Mouse (Mus musculus) liver, embryonic 16.5 days (tissue): ENCODE data around the gene Atxn2. TPM values are rescaled to one million over a fixed set of nuclear protein-coding genes. Genes with fewer than 3 reads are reported as not detected.
A peak's percentile ranks its signal among the peaks of the same experiment; 100 is the strongest.

Experiments used
- ATAC-seq: fragments of 200-750 bp; cut with Nextera tagmentation; 2 replicates; pipeline ENCODE4 v1.8.0; 2017; ENCODE audit warnings: low read depth, mild to moderate bottlenecking, moderate number of reproducible peaks, moderate library complexity
- H3K27ac ChIP-seq: fragments of 300-500 bp; sonication (generic); 2 replicates; pipeline ENCODE4 v1.5.1; 2014; ENCODE audit warnings: mild to moderate bottlenecking, low read length
- H3K27me3 ChIP-seq: fragments of 300-500 bp; sonication (generic); 2 replicates; pipeline ENCODE4 v1.6.1; 2014; ENCODE audit warnings: low read depth, low read length, mixed read lengths; ENCODE audit not compliant: control insufficient read depth, insufficient read depth
- H3K36me3 ChIP-seq: fragments of 300-500 bp; sonication (generic); 2 replicates; pipeline ENCODE4 v1.6.1; 2014; ENCODE audit warnings: mild to moderate bottlenecking; ENCODE audit not compliant: control insufficient read depth, insufficient read depth
- H3K4me1 ChIP-seq: fragments of 300-500 bp; sonication (generic); 2 replicates; pipeline ENCODE4 v1.6.1; 2014; ENCODE audit warnings: low read depth, low read length, mixed read lengths; ENCODE audit not compliant: control insufficient read depth
- H3K4me2 ChIP-seq: fragments of 300-500 bp; sonication (generic); 2 replicates; pipeline ENCODE4 v1.6.1; 2014; ENCODE audit warnings: low read depth, low read length, mixed read lengths
- H3K4me3 ChIP-seq: fragments of 300-500 bp; sonication (generic); 2 replicates; pipeline ENCODE4 v1.5.1; 2014; ENCODE audit warnings: low read depth, mild to moderate bottlenecking, low read length
- H3K9ac ChIP-seq: fragments of 300-500 bp; sonication (generic); 2 replicates; pipeline ENCODE4 v1.6.1; 2014; ENCODE audit warnings: low read depth, low read length
- H3K9me3 ChIP-seq: fragments of 300-500 bp; sonication (generic); replicated peaks from 2 replicates; pipeline ENCODE4 v1.6.1; 2016; ENCODE audit warnings: low read length; ENCODE audit not compliant: control insufficient read depth
- WGBS: fragments of 180-500 bp; shearing (Covaris S2); extraction: QIAGEN DNeasy Blood & Tissue Kit; methylation state at CpG from one replicate; pipeline ENCODE4 v1.1.7; 2014; ENCODE audit not compliant: insufficient replicate concordance; 5-methylcytosine and 5-hydroxymethylcytosine counted together
- polyA plus RNA-seq: library from polyadenylated mRNA; unstranded; fragments of >200 nt; fragmentation: Nextera tagmentation; extraction: Ambion mirVana; gene quantifications from 2 replicates; pipeline ENCODE4 v1.2.1, GENCODE M21; 2015

Gene Atxn2
- polyA plus RNA-seq, 1 experiment from 2014 or later = 14.6 TPM

DNA sequence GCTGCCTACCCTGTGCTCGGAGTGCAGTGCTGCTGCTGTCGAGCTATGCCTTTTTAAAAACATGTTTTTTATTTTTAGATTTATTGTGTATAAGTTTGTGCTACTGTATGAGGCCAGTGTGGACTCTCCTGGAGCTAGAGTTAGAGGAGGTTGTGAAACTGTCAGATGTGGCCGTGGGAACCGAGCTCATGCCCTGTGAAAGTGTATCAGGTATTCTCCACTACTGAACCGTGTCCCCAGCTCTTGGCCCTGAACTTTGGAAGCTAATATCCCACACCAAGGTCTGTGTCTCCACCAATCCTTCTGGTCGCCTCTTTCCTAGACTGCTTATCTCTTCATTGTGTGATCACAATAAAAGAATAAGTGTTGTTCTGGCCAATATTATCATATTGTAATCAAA, 51.8 kb downstream of the Atxn2 start:
- H3K4me3 ChIP-seq = no peak overlapping the region
- H3K27me3 ChIP-seq = no peaks in the 10 kb centered on the region
- ATAC-seq = no peak
- H3K36me3 ChIP-seq = no peaks in the 10 kb centered on the region
- 72% methylated on average over 6 of the region's 6 CpGs for WGBS
- H3K27ac ChIP-seq = no peak overlapping the region
- H3K9me3 ChIP-seq = no peaks in the 10 kb centered on the region
- no peak overlapping the region for H3K9ac ChIP-seq
- H3K4me1 ChIP-seq = no peaks in the 10 kb centered on the region
- no peak overlapping the region for H3K4me2 ChIP-seq

DNA sequence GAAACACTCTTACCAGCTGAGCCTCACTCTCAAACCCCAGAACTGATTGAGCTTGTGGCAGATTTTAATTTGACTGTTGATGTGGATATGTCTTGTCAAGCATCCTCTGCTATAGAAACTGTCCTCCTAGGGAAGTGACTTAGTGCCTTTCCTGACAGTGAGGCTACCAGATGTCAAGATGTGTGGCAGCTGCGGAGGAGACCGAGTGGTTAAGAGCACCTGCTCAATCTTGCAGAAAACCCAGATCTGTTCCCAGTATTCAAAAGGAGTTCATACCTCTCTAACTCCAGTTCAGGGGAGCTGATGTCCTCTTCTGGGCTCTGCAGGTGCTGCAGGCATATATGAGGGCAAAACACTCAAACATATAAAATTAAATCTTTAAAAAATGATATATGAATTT, 53.9 kb downstream of the Atxn2 start:
- no peaks in the 10 kb centered on the region for H3K36me3 ChIP-seq
- no peak overlapping the region for H3K4me3 ChIP-seq
- ATAC-seq = no peak
- no peaks in the 10 kb centered on the region for H3K4me1 ChIP-seq
- no peak overlapping the region for H3K4me2 ChIP-seq
- WGBS = 84% methylated on average over 2 of the region's 2 CpGs
- no peaks in the 10 kb centered on the region for H3K27me3 ChIP-seq
- no peaks in the 10 kb centered on the region for H3K9me3 ChIP-seq
- no peak overlapping the region for H3K9ac ChIP-seq
- no peak overlapping the region for H3K27ac ChIP-seq

DNA sequence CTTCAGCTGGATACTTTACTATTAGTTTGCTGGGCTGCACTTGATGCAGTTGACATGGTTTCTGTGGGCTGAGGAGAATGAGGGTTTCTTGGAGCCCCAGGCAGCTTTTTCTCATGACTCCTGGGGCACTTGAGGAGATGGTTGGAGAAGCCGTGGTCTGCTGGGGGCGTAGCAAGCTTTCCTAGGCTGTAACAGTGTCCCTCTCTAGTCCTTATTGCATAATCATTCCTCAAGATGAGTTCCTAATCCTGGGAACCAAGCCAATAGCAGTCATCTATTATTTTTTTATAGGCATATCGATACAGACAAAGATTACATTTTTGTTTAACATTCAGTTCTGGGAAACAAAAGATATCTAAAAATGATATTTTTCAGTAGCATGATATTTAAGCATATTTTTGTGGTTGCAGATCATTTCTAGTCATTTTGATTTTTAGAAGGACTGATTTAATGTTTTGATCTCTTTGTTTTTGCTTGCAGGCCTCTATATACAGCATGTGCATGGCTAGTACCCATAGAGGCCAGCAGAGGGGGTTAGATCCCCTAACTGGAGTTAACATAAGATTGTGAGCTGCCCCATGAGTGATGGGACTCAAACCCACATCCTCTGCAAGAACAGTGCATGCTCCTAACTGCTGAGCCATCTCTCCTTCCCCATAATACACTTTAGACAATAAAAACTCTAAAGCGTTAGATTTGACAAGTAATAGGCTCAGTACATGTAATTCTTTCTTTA, 55.1 kb downstream of the Atxn2 start:
- H3K4me1 ChIP-seq = no peaks in the 10 kb centered on the region; the same call in 1 of the 2 replicates
- H3K27ac ChIP-seq = no peak overlapping the region
- H3K36me3 ChIP-seq = no peaks in the 10 kb centered on the region
- H3K9me3 ChIP-seq = no peaks in the 10 kb centered on the region
- no peak overlapping the region for H3K4me2 ChIP-seq
- no peak for ATAC-seq
- H3K9ac ChIP-seq = no peak overlapping the region
- no peaks in the 10 kb centered on the region for H3K27me3 ChIP-seq
- no peak overlapping the region for H3K4me3 ChIP-seq
- 90% methylated on average over 4 of the region's 4 CpGs for WGBS

DNA sequence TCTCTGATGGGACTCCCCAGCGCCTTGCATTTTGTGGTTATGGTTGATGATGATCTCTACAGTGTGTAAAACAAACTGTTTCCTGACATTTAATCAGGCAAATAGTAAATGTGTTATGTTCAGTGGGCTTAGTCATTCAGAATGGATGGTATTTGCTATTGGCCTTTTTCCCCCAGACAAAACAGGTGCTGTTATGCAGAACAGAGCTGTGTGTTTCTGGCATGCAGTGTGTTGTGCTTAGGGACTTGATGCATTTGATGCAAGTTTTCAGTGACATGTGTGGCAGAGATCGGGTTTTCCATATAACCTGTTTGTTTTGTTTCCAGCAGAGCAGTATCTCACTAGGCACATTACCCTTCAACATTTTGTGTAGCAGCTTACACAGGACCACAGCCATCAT, 56.4 kb downstream of the Atxn2 start:
- no peaks in the 10 kb centered on the region for H3K27me3 ChIP-seq
- 68% methylated on average over 2 of the region's 2 CpGs for WGBS
- H3K4me3 ChIP-seq = no peak overlapping the region
- no peak overlapping the region for H3K27ac ChIP-seq
- H3K4me2 ChIP-seq = no peak overlapping the region
- H3K9ac ChIP-seq = no peak overlapping the region
- peaks cover 4% of the 10 kb centered on the region; the same call in 1 of the 2 replicates for H3K4me1 ChIP-seq
- no peak for ATAC-seq
- no peaks in the 10 kb centered on the region for H3K36me3 ChIP-seq
- no peaks in the 10 kb centered on the region for H3K9me3 ChIP-seq

DNA sequence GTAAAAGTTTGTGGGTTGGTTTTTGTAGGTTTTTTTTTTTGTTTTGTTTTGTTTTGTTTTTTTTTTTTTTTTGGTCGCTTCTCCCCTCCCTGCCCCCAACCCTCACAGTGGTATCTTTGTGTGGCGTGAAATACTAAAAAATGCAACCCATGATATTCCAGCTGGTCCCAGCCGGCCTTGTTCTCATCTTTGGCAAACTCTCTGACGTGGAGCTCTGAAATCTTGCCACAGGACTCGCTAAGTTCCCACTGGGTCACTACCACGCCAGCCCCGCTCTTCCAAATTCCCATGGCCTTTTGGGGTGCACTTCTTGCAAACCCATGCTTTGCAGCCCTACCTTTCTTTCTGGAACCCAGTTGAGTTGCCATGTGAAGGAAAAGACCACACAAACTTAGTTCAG, 58.7 kb downstream of the Atxn2 start:
- Histone ChIP-seq H3K4me3 (no peak overlapping the region), H3K9me3 (no peaks in the 10 kb centered on the region), H3K9ac (no peak overlapping the region), H3K4me2 (no peak overlapping the region), H3K36me3 (no peaks in the 10 kb centered on the region), H3K27me3 (no peaks in the 10 kb centered on the region), H3K27ac (no peak overlapping the region), H3K4me1 (peaks cover 4% of the 10 kb centered on the region; the same call in 1 of the 2 replicates)
- no peak for ATAC-seq
- 82% methylated on average over 7 of the region's 7 CpGs for WGBS

DNA sequence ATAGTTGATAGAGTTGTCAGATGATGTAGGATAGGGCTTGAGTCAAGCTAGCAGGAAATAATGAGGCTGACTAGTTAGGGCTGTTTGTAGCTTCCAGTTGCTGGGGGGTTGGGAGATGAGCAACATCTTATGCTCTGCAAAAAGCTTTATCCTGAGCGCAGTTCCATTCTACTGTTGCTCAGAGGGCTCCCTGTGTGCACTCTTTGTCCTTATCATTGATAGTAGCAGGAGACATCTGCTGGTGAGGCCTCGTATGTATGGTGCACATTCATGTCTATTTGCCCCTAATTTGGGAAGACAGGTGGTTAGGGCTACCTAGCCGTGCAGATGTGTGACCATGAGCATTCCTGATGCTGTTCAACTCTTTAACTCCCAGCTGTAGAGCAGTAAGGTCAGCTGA, 60.5 kb downstream of the Atxn2 start:
- 37% methylated on average over 3 of the region's 3 CpGs for WGBS
- Histone ChIP-seq H3K27ac (no peak overlapping the region), H3K27me3 (no peaks in the 10 kb centered on the region), H3K4me1 (peaks cover 4% of the 10 kb centered on the region; the same call in 1 of the 2 replicates), H3K4me3 (no peak overlapping the region), H3K9me3 (no peaks in the 10 kb centered on the region), H3K4me2 (no peak overlapping the region), H3K36me3 (no peaks in the 10 kb centered on the region), H3K9ac (no peak overlapping the region)
- ATAC-seq = peak; percentile 19; the same call in 1 of the 2 replicates

DNA sequence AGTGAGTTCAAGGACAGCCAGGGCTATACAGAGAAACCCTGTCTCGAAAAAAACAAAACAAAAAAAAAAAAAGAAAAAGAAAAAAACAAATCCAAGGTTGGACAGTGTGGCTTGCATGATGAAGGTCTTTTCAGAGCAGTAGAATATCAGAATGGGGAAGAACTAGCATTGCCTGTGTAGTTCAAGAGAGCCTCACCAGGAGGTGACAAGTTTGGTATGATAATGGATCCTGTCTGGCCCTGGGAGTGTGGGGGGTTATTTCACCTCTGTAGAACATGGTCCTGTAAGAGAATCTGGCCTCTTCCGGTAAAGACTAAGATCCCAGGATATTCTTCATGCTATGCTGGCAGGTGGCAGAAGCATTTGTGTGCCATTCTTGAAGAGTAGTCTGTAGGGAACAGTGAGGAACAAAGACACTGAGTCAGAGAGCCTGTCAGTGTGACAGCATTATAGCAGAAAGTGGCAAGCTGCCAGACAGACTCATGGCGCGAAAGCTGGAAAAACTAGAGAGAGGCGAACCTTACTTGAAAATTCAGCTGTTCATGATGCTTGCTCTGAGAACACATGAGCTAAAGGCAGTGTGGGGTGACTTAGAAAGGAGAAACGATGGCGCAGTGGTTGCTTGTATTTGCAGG, 67.5 kb downstream of the Atxn2 start:
- Histone ChIP-seq H3K36me3 (peaks cover 3% of the 10 kb centered on the region; the same call in 1 of the 2 replicates), H3K4me1 (no peaks in the 10 kb centered on the region), H3K27me3 (no peaks in the 10 kb centered on the region), H3K4me3 (no peak overlapping the region), H3K4me2 (no peak overlapping the region), H3K9me3 (no peaks in the 10 kb centered on the region), H3K27ac (no peak overlapping the region), H3K9ac (no peak overlapping the region)
- 82% methylated on average over 7 of the region's 7 CpGs for WGBS
- no peak for ATAC-seq

DNA sequence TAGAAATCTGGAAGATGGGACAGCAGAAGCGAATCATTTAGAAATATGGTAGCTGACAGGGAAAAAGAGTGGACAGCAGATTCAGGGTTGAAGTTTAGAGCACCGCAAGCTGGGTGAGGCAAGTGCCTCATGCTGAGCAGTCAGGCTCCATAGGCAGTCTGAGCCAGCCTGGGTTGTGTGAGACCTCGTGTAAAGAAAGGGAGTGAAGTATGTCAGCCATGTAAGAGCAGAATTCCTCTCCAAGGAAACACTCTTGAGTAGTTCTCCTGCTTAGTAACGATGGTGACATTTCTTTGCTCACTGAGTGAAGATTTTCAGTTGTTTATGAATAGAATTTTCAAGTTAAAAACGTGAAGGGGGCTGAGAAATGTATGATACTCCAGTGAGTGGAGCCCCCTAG, 69.0 kb downstream of the Atxn2 start:
- 79% methylated on average over 5 of the region's 5 CpGs for WGBS
- ATAC-seq = no peak

DNA sequence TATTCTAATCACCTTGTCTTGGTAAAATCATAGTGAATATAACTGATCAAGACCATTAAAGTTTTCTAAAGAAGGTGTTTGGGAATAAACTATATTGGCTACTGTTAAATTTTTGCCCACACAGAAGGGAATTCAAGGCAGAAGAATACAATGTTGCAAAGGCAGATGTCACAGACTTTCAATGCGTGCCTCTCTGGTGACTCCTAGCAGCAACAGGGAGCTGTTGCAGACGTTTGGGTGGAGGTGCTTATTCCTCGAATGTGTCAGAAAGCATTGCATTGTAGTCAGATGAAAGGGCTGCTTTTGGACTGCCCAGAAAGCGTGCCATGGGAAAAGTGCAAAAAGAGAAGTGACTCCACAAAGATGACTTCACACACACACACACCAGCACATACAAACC, 71.3 kb downstream of the Atxn2 start:
- Histone ChIP-seq H3K4me2 (no peak overlapping the region), H3K9me3 (no peaks in the 10 kb centered on the region), H3K27me3 (no peaks in the 10 kb centered on the region), H3K9ac (no peak overlapping the region), H3K27ac (no peak overlapping the region), H3K36me3 (peaks cover 15% of the 10 kb centered on the region), H3K4me3 (no peak overlapping the region), H3K4me1 (no peaks in the 10 kb centered on the region)
- ATAC-seq = no peak
- WGBS = 59% methylated on average over 4 of the region's 4 CpGs

More for the DNA sequence above, 69.0 kb downstream of the Atxn2 start:
- H3K9ac ChIP-seq = no peak overlapping the region
- H3K27ac ChIP-seq = no peak overlapping the region
- H3K27me3 ChIP-seq = no peaks in the 10 kb centered on the region
- H3K9me3 ChIP-seq = no peaks in the 10 kb centered on the region
- H3K4me3 ChIP-seq = no peak overlapping the region
- H3K4me1 ChIP-seq = no peaks in the 10 kb centered on the region
- H3K36me3 ChIP-seq = peaks cover 3% of the 10 kb centered on the region; the same call in 1 of the 2 replicates
- H3K4me2 ChIP-seq = no peak overlapping the region
